Mouse (Mus musculus) kidney, adult 2 months (tissue): Measurements from ENCODE around the gene Atg7.
A peak's percentile ranks its signal among the peaks of the same experiment; 100 is the strongest.

ENCODE experiments used
- CTCF ChIP-seq: fragments of 200-500 bp; conservative IDR thresholded peaks from 2 replicates; pipeline ENCODE4 v1.5.1; 2011; ENCODE audit warnings: low read depth, mild to moderate bottlenecking, control low read depth, low read length, moderate library complexity, mixed read lengths; ENCODE audit not compliant: insufficient read depth, insufficient read length
- POLR2A ChIP-seq: fragments of 200-500 bp; IDR thresholded peaks from one replicate; pipeline ENCODE4 v1.6.1; 2011; ENCODE audit warnings: low read depth, low read length, control low read depth

- TF ChIP-seq POLR2A (no peak), CTCF (peak; percentile 67)
These were observed 246.0 kb downstream of the Atg7 start for GRCm38 (mm10) chr6:114888922-114889321.
